Mouse (Mus musculus) hindbrain, embryonic 12.5 days (tissue): ENCODE measurements around the gene Gmds. TPM values are rescaled to one million over a fixed set of nuclear protein-coding genes. Genes with fewer than 3 reads are reported as not detected.

Source experiments
- ATAC-seq: fragments of 200-750 bp; cut with Nextera tagmentation; 2 replicates; pipeline ENCODE4 v1.8.0; 2017; ENCODE audit warnings: moderate TSS enrichment; ENCODE audit not compliant: low FRiP score
- H3K27ac ChIP-seq: fragments of 300-500 bp; sonication (generic); 2 replicates; pipeline ENCODE4 v1.5.1; 2016; ENCODE audit warnings: mild to moderate bottlenecking
- H3K27me3 ChIP-seq: fragments of 300-500 bp; sonication (generic); 2 replicates; pipeline ENCODE4 v1.6.1; 2016; ENCODE audit warnings: mild to moderate bottlenecking
- H3K36me3 ChIP-seq: fragments of 300-500 bp; sonication (generic); 2 replicates; pipeline ENCODE4 v1.6.1; 2016; ENCODE audit warnings: mild to moderate bottlenecking
- H3K4me1 ChIP-seq: fragments of 300-500 bp; sonication (generic); 2 replicates; pipeline ENCODE4 v1.6.1; 2016
- H3K4me2 ChIP-seq: fragments of 300-500 bp; sonication (generic); replicated peaks from 2 replicates; pipeline ENCODE4 v1.6.1; 2016; ENCODE audit warnings: mild to moderate bottlenecking
- H3K4me3 ChIP-seq: fragments of 300-500 bp; sonication (generic); 2 replicates; pipeline ENCODE4 v1.5.1; 2016; ENCODE audit warnings: mild to moderate bottlenecking
- H3K9ac ChIP-seq: fragments of 300-500 bp; sonication (generic); 2 replicates; pipeline ENCODE4 v1.6.1; 2016; ENCODE audit warnings: mild to moderate bottlenecking, moderate library complexity
- H3K9me3 ChIP-seq: fragments of 300-500 bp; sonication (generic); replicated peaks from 2 replicates; pipeline ENCODE4 v1.6.1; 2016; ENCODE audit warnings: mild to moderate bottlenecking
- WGBS: fragments of 180-500 bp; shearing (Covaris S2); methylation state at CpG from one replicate; pipeline ENCODE4 v1.1.7; 2016; 5-methylcytosine and 5-hydroxymethylcytosine counted together
- polyA plus RNA-seq: library from polyadenylated mRNA; unstranded; fragments of >200 nt; fragmentation: Nextera tagmentation; extraction: Ambion mirVana; gene quantifications from 2 replicates; pipeline ENCODE4 v1.2.1, GENCODE M21; 2016

Gene Gmds
- polyA plus RNA-seq, 1 experiment from 2014 or later, result 34.4 TPM

DNA sequence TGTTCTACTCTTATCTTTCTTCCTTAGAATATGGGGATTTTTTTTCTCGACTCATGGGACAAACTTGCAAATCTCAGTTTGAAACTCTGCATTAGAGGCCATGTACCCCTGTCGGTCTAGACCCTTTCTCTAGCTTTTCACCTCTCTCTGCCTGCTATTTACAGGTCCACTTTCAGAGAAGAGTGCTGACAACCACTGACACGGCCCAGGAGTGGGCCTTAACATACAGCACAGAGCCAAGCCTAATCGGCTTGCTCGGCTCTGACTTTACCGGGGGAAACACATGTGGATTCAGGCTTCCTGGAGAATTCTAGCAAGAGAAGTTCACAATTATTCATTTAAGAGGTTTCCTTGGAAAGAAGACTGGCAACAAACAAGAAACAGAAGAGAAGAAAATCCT, 517.5 kb downstream of the Gmds start:
- Histone ChIP-seq H3K4me3 (peak overlapping the region; percentile 22), H3K27me3 (peaks cover 61% of the 10 kb centered on the region), H3K9ac (no peak overlapping the region), H3K4me2 (peak overlapping the region; percentile 45), H3K9me3 (no peaks in the 10 kb centered on the region), H3K27ac (no peak overlapping the region), H3K4me1 (peaks cover 8% of the 10 kb centered on the region; the same call in 1 of the 2 replicates), H3K36me3 (no peaks in the 10 kb centered on the region)
- 18% methylated on average over 6 of the region's 6 CpGs for WGBS
- no peak for ATAC-seq

DNA sequence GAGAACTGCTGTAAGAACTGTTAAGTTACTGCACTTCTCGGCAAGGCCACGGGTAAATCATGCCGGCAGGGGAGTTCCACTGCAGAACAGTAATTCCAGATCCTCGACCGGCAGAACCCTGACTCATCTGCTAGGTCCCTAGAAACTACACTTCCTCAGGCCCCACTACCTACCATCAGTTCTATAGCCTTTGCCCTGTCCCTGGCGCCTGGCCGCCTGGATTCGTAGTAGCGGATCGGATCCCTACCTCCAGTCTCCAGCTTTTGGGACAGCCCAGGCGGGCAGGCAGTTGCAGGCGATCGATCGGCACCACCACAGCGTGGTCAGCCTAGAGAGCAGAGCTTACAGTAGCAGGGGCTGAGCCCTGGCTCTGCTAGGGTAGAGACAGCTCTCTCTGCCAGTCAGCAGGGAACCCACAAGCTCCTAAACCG, 517.9 kb downstream of the Gmds start:
- WGBS, result 3% methylated on average over 16 of the region's 16 CpGs
- Histone ChIP-seq H3K4me1 (peaks cover 12% of the 10 kb centered on the region), H3K27me3 (peaks cover 65% of the 10 kb centered on the region), H3K9ac (peak overlapping the region; percentile 49; the same call in 1 of the 2 replicates), H3K4me3 (peak overlapping the region; percentile 22), H3K4me2 (peak overlapping the region; percentile 45), H3K27ac (no peak overlapping the region), H3K9me3 (no peaks in the 10 kb centered on the region), H3K36me3 (no peaks in the 10 kb centered on the region)
- ATAC-seq, result peak; percentile 73

DNA sequence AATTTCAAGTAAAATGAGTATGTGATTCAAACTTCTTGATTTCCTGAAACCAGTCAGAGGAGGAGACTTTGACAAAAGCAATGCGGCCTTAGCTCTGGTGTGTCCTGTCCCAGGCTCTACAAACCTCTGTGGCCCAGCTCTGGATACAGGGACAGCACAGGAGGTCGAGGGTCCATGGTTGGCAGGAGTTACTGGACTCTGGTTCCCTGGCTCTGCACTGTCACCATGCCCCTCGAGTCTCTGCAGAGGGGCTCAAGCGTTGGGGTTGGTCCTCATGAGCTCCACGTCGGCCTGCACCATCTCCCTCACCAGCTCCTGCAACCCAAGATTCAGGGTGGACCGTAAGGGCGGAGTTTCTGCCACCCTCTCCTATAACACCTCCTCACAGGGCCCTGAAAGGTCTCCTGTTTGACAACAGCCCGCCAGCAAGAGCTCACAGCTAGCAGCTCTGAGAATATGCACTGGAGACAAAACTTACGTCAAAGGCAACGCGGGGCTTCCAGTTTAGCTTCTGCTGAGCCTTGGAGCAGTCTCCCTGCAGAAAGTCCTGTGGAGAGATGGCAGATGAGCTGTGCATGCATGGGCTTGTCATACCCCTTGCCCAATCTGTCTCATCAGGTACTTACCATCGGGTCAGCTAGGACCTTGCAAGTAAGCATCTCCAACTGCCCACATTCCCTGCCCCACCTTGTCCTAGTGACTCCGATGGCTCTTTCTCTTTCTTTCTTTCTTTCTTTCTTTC, 518.7 kb downstream of the Gmds start:
- Histone ChIP-seq H3K27me3 (peaks cover 73% of the 10 kb centered on the region), H3K9me3 (no peaks in the 10 kb centered on the region), H3K36me3 (no peaks in the 10 kb centered on the region), H3K9ac (no peak overlapping the region), H3K27ac (0 out of 2 replicates have a peak overlapping the region, but pooled peaks have one; percentile 23), H3K4me3 (no peak overlapping the region), H3K4me1 (peaks cover 14% of the 10 kb centered on the region), H3K4me2 (0 out of 2 replicates have a peak overlapping the region, but pooled peaks have one; percentile 4)
- ATAC-seq, result no peak
- 34% methylated on average over 14 of the region's 14 CpGs for WGBS

DNA sequence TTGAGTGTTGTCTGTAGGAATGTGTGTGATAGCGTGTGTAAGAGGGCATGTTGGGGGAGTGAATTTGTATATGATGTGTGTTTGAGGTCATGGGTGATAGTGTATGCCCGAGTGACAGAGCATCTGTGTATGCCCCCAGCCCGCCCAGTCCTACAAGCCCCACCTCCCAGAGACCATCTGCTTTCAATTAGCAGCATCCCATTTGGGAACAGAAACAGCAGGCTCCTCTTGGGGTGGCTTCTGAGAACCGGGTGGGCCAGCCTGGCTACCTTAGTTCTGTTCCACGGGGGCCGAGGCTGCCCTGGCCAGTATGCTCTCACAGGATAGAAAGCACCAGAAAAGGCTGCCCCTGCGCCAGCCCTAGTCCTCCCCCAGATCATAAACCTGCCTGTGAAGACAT, 520.2 kb downstream of the Gmds start:
- Histone ChIP-seq H3K27me3 (peaks cover 85% of the 10 kb centered on the region), H3K4me1 (peaks cover 14% of the 10 kb centered on the region), H3K27ac (no peak overlapping the region), H3K4me3 (no peak overlapping the region), H3K9me3 (no peaks in the 10 kb centered on the region), H3K4me2 (no peak overlapping the region), H3K9ac (no peak overlapping the region), H3K36me3 (no peaks in the 10 kb centered on the region)
- 45% methylated on average over 7 of the region's 7 CpGs for WGBS
- no peak for ATAC-seq

DNA sequence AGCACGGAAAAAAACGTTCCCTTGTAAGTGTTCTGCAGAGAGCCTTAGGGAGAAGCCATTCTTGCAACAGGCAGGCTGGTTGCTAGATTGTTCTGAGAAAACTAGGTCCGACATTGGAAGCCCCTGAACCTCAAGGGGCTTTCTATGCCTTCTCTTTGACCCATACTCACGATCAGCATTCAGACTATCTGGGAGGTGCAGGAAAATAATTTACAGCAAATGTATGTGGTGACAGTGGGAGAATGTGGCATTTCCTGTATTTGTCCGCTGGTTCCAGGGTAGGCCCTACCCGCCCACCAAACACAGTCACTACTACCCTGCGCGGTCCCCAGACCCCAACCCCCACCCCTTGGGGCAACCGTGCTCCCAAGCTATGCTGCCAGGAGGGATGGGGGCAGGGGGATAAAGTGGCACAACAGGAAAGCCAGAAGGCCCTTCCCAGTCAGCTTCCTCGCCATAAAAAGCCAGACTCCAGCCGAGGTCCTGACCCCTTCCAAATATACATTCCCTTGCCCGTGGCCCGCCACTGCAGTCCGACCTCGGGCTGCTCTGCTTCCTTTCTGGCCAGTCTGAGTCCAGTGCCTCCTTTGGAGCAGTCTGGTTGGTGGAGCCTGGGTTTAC, 523.0 kb downstream of the Gmds start:
- no peak overlapping the region for H3K9ac ChIP-seq
- peaks cover 95% of the 10 kb centered on the region for H3K27me3 ChIP-seq
- H3K4me3 ChIP-seq, result no peak overlapping the region
- H3K4me2 ChIP-seq, result no peak overlapping the region
- no peaks in the 10 kb centered on the region for H3K9me3 ChIP-seq
- no peaks in the 10 kb centered on the region for H3K36me3 ChIP-seq
- ATAC-seq, result no peak
- 14% methylated on average over 15 of the region's 15 CpGs for WGBS
- H3K27ac ChIP-seq, result 0 out of 2 replicates have a peak overlapping the region, but pooled peaks have one; percentile 13
- peaks cover 10% of the 10 kb centered on the region for H3K4me1 ChIP-seq

DNA sequence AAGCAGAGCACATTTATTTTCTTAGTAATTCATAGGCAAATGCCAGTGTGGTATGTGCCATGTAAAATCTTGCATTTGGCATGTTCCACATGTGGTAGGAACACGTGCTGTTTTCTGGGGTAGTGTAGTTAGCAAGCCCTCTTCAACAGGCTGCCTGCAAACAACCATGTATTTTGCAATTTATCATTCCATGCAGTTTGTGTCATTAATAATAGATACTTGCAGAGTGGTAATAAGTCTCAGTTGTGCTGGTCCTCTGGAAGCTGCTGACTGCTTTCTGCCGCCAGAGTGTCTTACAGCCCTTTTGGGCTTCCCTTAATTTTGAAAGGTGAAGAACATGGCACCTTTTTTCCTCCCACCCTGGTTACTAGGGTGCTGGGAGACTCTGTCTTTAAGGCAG, 525.8 kb downstream of the Gmds start:
- H3K4me1 ChIP-seq, result peaks cover 18% of the 10 kb centered on the region
- 34% methylated on average over 2 of the region's 2 CpGs for WGBS
- H3K4me3 ChIP-seq, result peak overlapping the region; percentile 9; the same call in 1 of the 2 replicates
- H3K9ac ChIP-seq, result no peak overlapping the region
- no peaks in the 10 kb centered on the region for H3K9me3 ChIP-seq
- H3K27ac ChIP-seq, result no peak overlapping the region
- H3K4me2 ChIP-seq, result peak overlapping the region; percentile 35
- ATAC-seq, result no peak
- peaks cover 87% of the 10 kb centered on the region for H3K27me3 ChIP-seq
- H3K36me3 ChIP-seq, result no peaks in the 10 kb centered on the region

DNA sequence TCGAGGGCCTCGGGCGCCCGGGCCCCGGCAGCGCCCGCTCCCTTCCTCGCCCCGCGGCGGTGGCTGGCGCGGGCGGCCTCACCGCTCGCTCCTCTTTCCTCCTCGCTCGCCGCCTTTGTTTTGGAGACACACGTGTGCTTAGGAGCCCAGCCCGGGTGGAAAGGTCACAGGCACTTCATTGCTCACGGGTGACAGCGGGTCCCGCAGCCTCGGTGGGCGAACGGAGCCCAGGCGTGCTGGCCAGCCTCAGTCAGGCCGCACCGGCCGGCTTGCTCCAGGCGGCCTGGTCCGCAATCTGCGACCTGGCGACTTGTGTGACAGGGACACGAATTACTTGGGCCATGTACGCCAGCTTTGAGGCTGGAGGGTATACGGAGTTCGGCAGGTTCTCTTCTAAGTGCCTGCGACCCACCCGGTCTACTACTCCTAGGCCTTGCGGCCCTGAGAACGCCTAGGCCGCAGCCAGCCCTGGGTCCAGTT, 527.0 kb downstream of the Gmds start:
- H3K4me1 ChIP-seq, result peaks cover 26% of the 10 kb centered on the region
- H3K9ac ChIP-seq, result peak overlapping the region; percentile 64
- H3K4me3 ChIP-seq, result peak overlapping the region; percentile 39
- H3K9me3 ChIP-seq, result no peaks in the 10 kb centered on the region
- no peaks in the 10 kb centered on the region for H3K36me3 ChIP-seq
- peak overlapping the region; percentile 58; the same call in 1 of the 2 replicates for H3K27ac ChIP-seq
- no peak for ATAC-seq
- 2% methylated on average over 44 of the region's 44 CpGs for WGBS
- H3K4me2 ChIP-seq, result peak overlapping the region; percentile 46
- H3K27me3 ChIP-seq, result peaks cover 84% of the 10 kb centered on the region

DNA sequence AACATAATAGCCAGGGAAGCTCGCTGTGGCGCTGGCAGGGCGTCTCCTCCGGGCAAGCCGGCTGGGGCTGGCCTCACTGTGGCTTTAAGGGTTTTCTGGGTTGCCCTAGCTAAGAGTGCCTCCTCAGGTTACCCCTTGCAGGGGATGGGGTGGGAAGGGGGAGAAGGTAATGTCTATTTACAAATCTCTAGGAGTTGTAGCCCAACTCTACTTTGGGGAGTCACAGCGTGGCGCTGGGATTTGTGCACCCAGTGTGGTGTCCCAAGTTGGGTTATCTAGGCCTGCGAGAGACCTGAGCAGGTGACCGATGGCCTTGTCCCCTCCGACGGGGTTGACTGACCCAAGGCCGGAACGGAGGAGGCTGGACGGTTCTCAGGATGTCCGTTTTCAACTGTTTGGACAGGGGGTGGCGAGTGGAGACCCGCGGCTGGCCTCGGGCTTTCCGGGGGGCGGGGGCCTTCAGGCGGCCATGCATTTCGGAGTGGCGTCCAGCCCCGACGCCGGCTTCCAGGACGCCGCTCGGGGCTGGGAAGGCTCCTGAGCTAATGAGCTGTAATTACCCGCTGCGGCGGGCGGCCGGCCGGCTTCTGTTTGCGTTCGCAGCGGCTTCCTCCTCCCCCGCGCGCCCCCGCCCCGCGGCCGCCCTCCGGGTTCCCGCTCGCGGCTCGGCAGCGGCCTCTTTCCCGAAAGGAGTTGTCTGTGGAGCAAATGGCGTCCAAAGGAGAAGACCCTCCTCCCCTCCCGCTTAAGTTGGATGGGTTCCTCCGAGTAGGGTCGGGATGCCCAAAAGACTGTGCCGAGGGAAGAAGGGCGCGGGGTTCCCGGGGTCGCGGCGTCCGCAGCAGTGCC, 527.6 kb downstream of the Gmds start:
- Histone ChIP-seq H3K27ac (peak overlapping the region; percentile 58; the same call in 1 of the 2 replicates), H3K4me2 (peak overlapping the region; percentile 46), H3K4me3 (peak overlapping the region; percentile 39), H3K9me3 (no peaks in the 10 kb centered on the region), H3K36me3 (no peaks in the 10 kb centered on the region), H3K9ac (peak overlapping the region; percentile 64), H3K27me3 (peaks cover 84% of the 10 kb centered on the region), H3K4me1 (peaks cover 28% of the 10 kb centered on the region)
- WGBS, result under 1% methylated on average over 65 of the region's 65 CpGs
- ATAC-seq, result no peak

DNA sequence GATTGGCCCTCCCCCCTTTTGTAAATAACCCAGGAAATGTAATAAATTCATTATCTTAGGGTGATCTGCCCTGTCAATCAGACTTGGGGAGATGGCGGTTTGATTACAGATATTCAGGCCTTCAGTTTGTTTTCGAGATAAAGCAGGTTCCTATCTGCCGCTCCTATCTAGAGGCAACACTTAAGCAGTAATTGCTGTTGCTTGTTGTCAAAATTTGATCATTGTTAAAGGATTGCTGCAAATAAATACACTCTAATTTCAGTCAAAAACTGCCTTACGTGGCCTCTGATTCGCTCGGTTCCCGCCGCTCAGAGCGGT, 528.2 kb downstream of the Gmds start:
- H3K4me3 ChIP-seq, result peak overlapping the region; percentile 39
- H3K36me3 ChIP-seq, result no peaks in the 10 kb centered on the region
- peak overlapping the region; percentile 64 for H3K9ac ChIP-seq
- peak overlapping the region; percentile 46 for H3K4me2 ChIP-seq
- under 1% methylated on average over 9 of the region's 9 CpGs for WGBS
- peaks cover 25% of the 10 kb centered on the region for H3K4me1 ChIP-seq
- no peak for ATAC-seq
- H3K27ac ChIP-seq, result peak overlapping the region; percentile 58; the same call in 1 of the 2 replicates
- no peaks in the 10 kb centered on the region for H3K9me3 ChIP-seq
- H3K27me3 ChIP-seq, result peaks cover 84% of the 10 kb centered on the region

DNA sequence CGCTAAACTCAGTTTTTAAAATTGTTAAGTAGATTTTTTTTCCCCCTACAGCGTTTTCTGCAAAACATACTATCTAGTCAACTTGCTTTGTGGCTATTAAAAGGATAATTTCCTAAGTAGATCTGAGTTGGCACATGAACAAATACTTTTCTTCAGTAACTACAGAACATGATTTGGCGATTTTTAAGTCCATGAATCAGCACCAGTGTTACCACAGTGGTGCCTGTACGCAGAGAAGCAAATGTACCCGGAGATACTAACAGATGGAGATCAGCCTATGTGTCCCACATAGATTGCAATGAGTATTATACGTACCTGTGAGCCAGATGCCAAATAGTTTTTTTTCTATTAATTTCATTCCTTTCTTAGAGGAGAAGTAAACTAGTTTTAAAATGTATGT, 528.8 kb downstream of the Gmds start:
- Histone ChIP-seq H3K4me1 (peaks cover 25% of the 10 kb centered on the region), H3K4me3 (peak overlapping the region; percentile 26)

DNA sequence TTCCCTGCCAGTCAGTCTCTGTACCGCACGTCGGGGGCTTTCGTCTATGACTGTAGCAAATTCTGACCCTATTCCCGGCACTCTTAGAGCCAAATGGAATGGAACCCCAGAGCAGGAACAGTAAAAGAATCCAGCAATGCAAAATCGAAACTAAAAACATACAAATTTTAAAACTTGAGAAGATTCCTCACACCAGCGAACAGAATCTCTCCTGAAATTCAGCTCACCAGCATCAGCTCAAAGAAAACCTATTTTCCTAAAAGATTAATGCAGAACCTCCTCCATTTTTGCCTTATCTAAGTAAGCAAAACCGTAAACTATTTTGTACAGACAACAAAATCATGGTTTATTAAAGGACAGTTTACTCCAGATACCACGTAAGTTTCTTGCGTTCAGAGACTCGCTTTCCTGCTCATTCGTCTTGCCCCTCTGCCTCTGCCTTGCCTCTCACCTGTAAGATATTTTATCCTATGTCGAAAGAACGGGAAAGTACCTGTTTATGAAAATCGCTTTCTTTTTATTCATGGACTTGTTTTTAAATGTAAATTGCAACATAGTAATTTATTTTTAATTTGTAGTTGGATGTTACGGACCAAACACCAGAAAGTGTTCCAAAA, 529.6 kb downstream of the Gmds start:
- 4% methylated on average over 16 of the region's 16 CpGs for WGBS
- peak overlapping the region; percentile 89 for H3K27ac ChIP-seq
- peaks cover 84% of the 10 kb centered on the region for H3K27me3 ChIP-seq
- H3K4me2 ChIP-seq, result peak overlapping the region; percentile 80; the same call in 1 of the 2 replicates
- peak overlapping the region; percentile 73 for H3K9ac ChIP-seq
- H3K4me3 ChIP-seq, result peak overlapping the region; percentile 44
- no peaks in the 10 kb centered on the region for H3K36me3 ChIP-seq
- peaks cover 25% of the 10 kb centered on the region for H3K4me1 ChIP-seq
- no peak for ATAC-seq
- no peaks in the 10 kb centered on the region for H3K9me3 ChIP-seq

More for the DNA sequence above, 528.8 kb downstream of the Gmds start:
- Histone ChIP-seq H3K36me3 (no peaks in the 10 kb centered on the region), H3K9me3 (no peaks in the 10 kb centered on the region), H3K27me3 (peaks cover 84% of the 10 kb centered on the region), H3K4me2 (no peak overlapping the region), H3K9ac (no peak overlapping the region), H3K27ac (no peak overlapping the region)
- no peak for ATAC-seq
- 5% methylated on average over 6 of the region's 6 CpGs for WGBS
